In genomic region chr10:18056391-18056745, GRCm38 (mm10) we compare ENCODE assay signal across 8 mouse cellular contexts. TPM values are rescaled to one million over a fixed set of nuclear protein-coding genes. Genes with fewer than 3 reads are reported as not detected.
DNase-seq lines count a peak whose midpoint lies in the region; ATAC-seq and TF ChIP-seq lines count a peak whose summit lies in the region.

No protein-coding gene starts in this region.

- intact Hi-C loops in left cerebral cortex, postnatal 4 days (cut with DNase I): loop anchor here (5.0 to 10.0 kb wide), 2 partner anchors 141 to 322 kb away; no protein-coding TSS in a partner anchor

- no peak for TF ChIP-seq CTCF in lung, embryonic 14.5 days (IDR thresholded peaks at IDR 0.05; ENCODE audit: low read depth)

- no peaks in the 10 kb centered on the region for H3K36me3 ChIP-seq in lung, embryonic 14.5 days (ENCODE audit: insufficient read depth)
- H3K36me3 ChIP-seq in embryonic facial prominence, embryonic 10.5 days (replicated peaks): no peaks in the 10 kb centered on the region
- no peaks in the 10 kb centered on the region for H3K36me3 ChIP-seq in intestine, embryonic 14.5 days (ENCODE audit: control insufficient read depth, insufficient read depth, low read length)
- no peaks in the 10 kb centered on the region for H3K36me3 ChIP-seq in neural tube, embryonic 11.5 days (ENCODE audit: control insufficient read depth, insufficient read depth, low read length)

- no peak for ATAC-seq in lung, embryonic 14.5 days (ENCODE audit: insufficient read depth)
- no peak for ATAC-seq in intestine, embryonic 14.5 days (replicated peaks; ENCODE audit: low FRiP score, low TSS enrichment, low read depth)
- ATAC-seq in neural tube, embryonic 11.5 days (ENCODE audit: insufficient read depth, low FRiP score, low TSS enrichment): no peak

- H3K27me3 ChIP-seq in lung, embryonic 14.5 days (ENCODE audit: insufficient read depth, low read length): no peaks in the 10 kb centered on the region
- no peaks in the 10 kb centered on the region for H3K27me3 ChIP-seq in embryonic facial prominence, embryonic 10.5 days (replicated peaks; ENCODE audit: low read depth, poor library complexity, severe bottlenecking)
- no peaks in the 10 kb centered on the region for H3K27me3 ChIP-seq in intestine, embryonic 14.5 days (replicated peaks; ENCODE audit: control insufficient read depth, insufficient read depth, low read length)
- no peaks in the 10 kb centered on the region for H3K27me3 ChIP-seq in neural tube, embryonic 11.5 days (ENCODE audit: control insufficient read depth, insufficient read depth, low read length)

- peak overlapping the region; percentile 93 for H3K9ac ChIP-seq in lung, embryonic 14.5 days
- H3K9ac ChIP-seq in intestine, embryonic 14.5 days (ENCODE audit: low read length): peak overlapping the region; percentile 93
- H3K9ac ChIP-seq in neural tube, embryonic 11.5 days (ENCODE audit: low read length): peak overlapping the region; percentile 97

- H3K27ac ChIP-seq in lung, embryonic 14.5 days (ENCODE audit: low read depth): no peak overlapping the region
- H3K27ac ChIP-seq in embryonic facial prominence, embryonic 10.5 days (replicated peaks): peak overlapping the region; percentile 93
- peak overlapping the region; percentile 86; the same call in 1 of the 2 replicates for H3K27ac ChIP-seq in intestine, embryonic 14.5 days (ENCODE audit: low read depth)
- peak overlapping the region; percentile 94; the same call in 1 of the 2 replicates for H3K27ac ChIP-seq in neural tube, embryonic 11.5 days (ENCODE audit: low read depth, low read length)

- peaks cover 6% of the 10 kb centered on the region for H3K4me1 ChIP-seq in lung, embryonic 14.5 days (ENCODE audit: insufficient read depth)
- peaks cover 33% of the 10 kb centered on the region for H3K4me1 ChIP-seq in embryonic facial prominence, embryonic 10.5 days
- peaks cover 14% of the 10 kb centered on the region for H3K4me1 ChIP-seq in intestine, embryonic 14.5 days (replicated peaks; ENCODE audit: control insufficient read depth, insufficient read depth, low read length)
- H3K4me1 ChIP-seq in neural tube, embryonic 11.5 days (ENCODE audit: control insufficient read depth, insufficient read depth, low read length): peaks cover 9% of the 10 kb centered on the region

- peak overlapping the region; percentile 97 for H3K4me3 ChIP-seq in lung, embryonic 14.5 days (ENCODE audit: low read depth, low read length)
- peak overlapping the region; percentile 90 for H3K4me3 ChIP-seq in embryonic facial prominence, embryonic 10.5 days
- peak overlapping the region; percentile 93 for H3K4me3 ChIP-seq in intestine, embryonic 14.5 days (ENCODE audit: low read depth, low read length)
- H3K4me3 ChIP-seq in neural tube, embryonic 11.5 days (ENCODE audit: low read depth, low read length): peak overlapping the region; percentile 96

- peak overlapping the region; percentile 82 for H3K4me2 ChIP-seq in lung, embryonic 14.5 days
- peak overlapping the region; percentile 83 for H3K4me2 ChIP-seq in intestine, embryonic 14.5 days (ENCODE audit: low read length)
- peak overlapping the region; percentile 55 for H3K4me2 ChIP-seq in neural tube, embryonic 11.5 days (ENCODE audit: low read depth)

- under 1% methylated on average over 8 of the region's 8 CpGs for WGBS in lung, embryonic 14.5 days
- WGBS in embryonic facial prominence, embryonic 10.5 days: 2% methylated on average over 8 of the region's 8 CpGs
- 1% methylated on average over 8 of the region's 8 CpGs for WGBS in intestine, embryonic 14.5 days
- WGBS in neural tube, embryonic 11.5 days: 2% methylated on average over 8 of the region's 8 CpGs

- peak; percentile 21 for DNase-seq in lung, embryonic 14.5 days
- no peak for DNase-seq in lung, postnatal 4 days
- no peak for DNase-seq in embryonic facial prominence, embryonic 10.5 days (ENCODE audit: low spot score)
- DNase-seq in intestine, embryonic 14.5 days (ENCODE audit: low spot score): no peak
- no peak for DNase-seq in neural tube, embryonic 11.5 days (ENCODE audit: low spot score)
- no peak for DNase-seq in ovary, postnatal 14 days (ENCODE audit: low spot score)
- no peak for DNase-seq in left cerebral cortex, postnatal 4 days
- no peak for DNase-seq in thymus, postnatal 10 days (ENCODE audit: low spot score in 2 of 2)

- no peaks in the 10 kb centered on the region for H3K9me3 ChIP-seq in lung, embryonic 14.5 days (ENCODE audit: low read depth, low read length)
- H3K9me3 ChIP-seq in embryonic facial prominence, embryonic 10.5 days: no peaks in the 10 kb centered on the region
- no peaks in the 10 kb centered on the region for H3K9me3 ChIP-seq in intestine, embryonic 14.5 days (ENCODE audit: control insufficient read depth, low read length)
- no peaks in the 10 kb centered on the region for H3K9me3 ChIP-seq in neural tube, embryonic 11.5 days (ENCODE audit: control insufficient read depth, low read length)

RNA-seq across cellular contexts. Expression of gene Reps1, which starts 0.7 kb away (rescaled TPM):
- 27.7 and 32.5 TPM in 2 replicates for polyA plus RNA-seq in lung, embryonic 14.5 days (2014; fragmentation: Nextera tagmentation; extraction: Ambion mirVana)
- polyA plus RNA-seq in embryonic facial prominence, embryonic 10.5 days (2016; fragmentation: Nextera tagmentation; extraction: Ambion mirVana): 15.3 and 16.5 TPM in 2 replicates
- polyA plus RNA-seq in intestine, embryonic 14.5 days (2014; fragmentation: Nextera tagmentation; extraction: Ambion mirVana): 18.3 and 19.8 TPM in 2 replicates
- polyA plus RNA-seq in neural tube, embryonic 11.5 days (2014; fragmentation: Nextera tagmentation; extraction: Ambion mirVana): 40.3 and 41.3 TPM in 2 replicates
- total RNA-seq in left cerebral cortex, postnatal 4 days (2021): 10 to 100 TPM; 64.1 to 69.4 TPM

RNA-seq across cellular contexts. Expression of gene Abracl, which starts 33.3 kb away (rescaled TPM):
- 142 and 165 TPM in 2 replicates for polyA plus RNA-seq in lung, embryonic 14.5 days (2014; fragmentation: Nextera tagmentation; extraction: Ambion mirVana)
- polyA plus RNA-seq in embryonic facial prominence, embryonic 10.5 days (2016; fragmentation: Nextera tagmentation; extraction: Ambion mirVana): 163 and 164 TPM in 2 replicates
- 158 and 172 TPM in 2 replicates for polyA plus RNA-seq in intestine, embryonic 14.5 days (2014; fragmentation: Nextera tagmentation; extraction: Ambion mirVana)
- 179 and 181 TPM in 2 replicates for polyA plus RNA-seq in neural tube, embryonic 11.5 days (2014; fragmentation: Nextera tagmentation; extraction: Ambion mirVana)
- total RNA-seq in left cerebral cortex, postnatal 4 days (2021): 10 to 100 TPM; 40.1 to 49.3 TPM
